Mouse (Mus musculus) ES-E14 (cell line): ENCODE data around the gene Polm. TPM values are rescaled to one million over a fixed set of nuclear protein-coding genes. Genes with fewer than 3 reads are reported as not detected.
"Not testable (repeated sequence)": the region's sequence is repeated elsewhere in the genome, so short reads cannot be mapped to it uniquely, and the experiment has no call there.

Source experiments
- DNase-seq: peaks from one replicate; pipeline ENCODE4 v3.0.0-alpha.2; 2013; ENCODE audit warnings: low read depth, low spot score
- H3K27ac ChIP-seq: 2 replicates; pipeline ENCODE4 v1.5.1; 2012; ENCODE audit warnings: low read depth, mild to moderate bottlenecking, low read length, moderate library complexity, mixed read lengths; ENCODE audit not compliant: poor library complexity, insufficient read depth, severe bottlenecking
- H3K36me3 ChIP-seq: 2 replicates; pipeline ENCODE4 v1.6.1; 2012; ENCODE audit warnings: mild to moderate bottlenecking, low read length, moderate library complexity, mixed read lengths; ENCODE audit not compliant: control insufficient read depth, poor library complexity, insufficient read depth, severe bottlenecking
- H3K4me1 ChIP-seq, 2 experiments: fragments of 150-350 bp in 1 of 2; sonication (generic) in 1 of 2; 2 replicates each; pipeline ENCODE4 v1.6.1; 2012; ENCODE audit warnings: low read length in 2 of 2, mild to moderate bottlenecking in 1 of 2, mixed read lengths in 1 of 2; ENCODE audit not compliant: control insufficient read depth in 2 of 2, insufficient read depth in 2 of 2, poor library complexity in 1 of 2
- H3K4me3 ChIP-seq, 2 experiments: fragments of 150-350 bp in 1 of 2; sonication (generic) in 1 of 2; 2 replicates each; pipeline ENCODE4 v1.5.1; 2012; ENCODE audit warnings: low read length in 2 of 2, low read depth in 1 of 2, mild to moderate bottlenecking in 1 of 2, mixed read lengths in 1 of 2; ENCODE audit not compliant: insufficient read depth in 1 of 2, poor library complexity in 1 of 2, severe bottlenecking in 1 of 2
- H3K9ac ChIP-seq: 2 replicates; pipeline ENCODE4 v1.6.1; 2012; ENCODE audit warnings: low read depth, mild to moderate bottlenecking, low read length, mixed read lengths; ENCODE audit not compliant: poor library complexity, insufficient read depth, severe bottlenecking
- H3K9me3 ChIP-seq: fragments of 150-350 bp; sonication (generic); 2 replicates; pipeline ENCODE4 v1.6.1; 2012; ENCODE audit warnings: low read depth, mild to moderate bottlenecking, low read length; ENCODE audit not compliant: control insufficient read depth, insufficient read depth
- CHD2 ChIP-seq: IDR thresholded peaks from 2 replicates; pipeline ENCODE4 v1.6.1; 2014; ENCODE audit warnings: mild to moderate bottlenecking, low read depth, low read length, inconsistent platforms
- HCFC1 ChIP-seq: IDR thresholded peaks from 2 replicates; pipeline ENCODE4 v1.6.1; 2012; ENCODE audit warnings: low read length, inconsistent platforms, borderline replicate concordance; ENCODE audit not compliant: insufficient read depth
- MAFK ChIP-seq: IDR thresholded peaks from 2 replicates; pipeline ENCODE4 v1.6.1; 2014; ENCODE audit warnings: mild to moderate bottlenecking, low read depth, low read length, inconsistent platforms; ENCODE audit not compliant: insufficient read depth
- ZC3H11A ChIP-seq: IDR thresholded peaks from 2 replicates; pipeline ENCODE4 v1.6.1; 2012; ENCODE audit warnings: low read depth, mild to moderate bottlenecking, inconsistent platforms, low read length, borderline replicate concordance
- ZNF384 ChIP-seq: IDR thresholded peaks from 2 replicates; pipeline ENCODE4 v1.6.1; 2012; ENCODE audit warnings: low read depth, low read length, inconsistent platforms
- in situ Hi-C, 2 experiments: fragments of 600-800 bp; cut with MboI; formaldehyde crosslinking; loops; one replicate each; pipeline ENCODE4 v1.15.1; 2025; ENCODE audit warnings: low sequenced_read_pairs in 2 of 2, inconsistent platforms in 1 of 2; ENCODE audit not compliant: unreplicated experiment in 2 of 2
- total RNA-seq: library from RNA; depleted of rRNA; stranded (reverse); fragments of 300-350 nt; gene quantifications from 2 replicates; pipeline ENCODE4 v1.2.3, GENCODE M21; 2012

Polm gene
- total RNA-seq, 1 experiment = 6.7 TPM

DNA sequence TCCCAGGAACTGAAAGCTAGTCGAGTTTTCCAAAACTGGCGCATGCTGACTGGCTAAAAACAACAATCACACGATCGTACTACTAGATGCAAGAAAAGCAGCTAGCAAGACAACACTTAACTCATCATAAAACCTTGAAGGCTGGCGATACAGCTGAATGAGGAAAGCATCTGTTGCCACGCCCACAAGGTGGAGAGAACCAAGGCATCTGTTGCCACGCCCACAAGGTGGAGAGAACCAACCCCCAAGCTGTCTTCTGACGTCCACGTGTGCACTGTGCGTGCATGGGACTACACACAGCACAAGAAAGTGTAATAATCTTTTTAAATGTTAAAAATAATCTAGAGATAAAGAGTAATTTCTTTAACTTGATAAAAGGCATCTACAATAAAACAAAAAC, 24.4 kb downstream of the Polm start:
- no peak for DNase-seq
- H3K4me1 ChIP-seq = 0 out of 4 replicates have a peak, but pooled peaks cover 0 to 2% of the 10 kb centered on the region in 2 experiments
- in situ Hi-C loops = no loop called here

DNA sequence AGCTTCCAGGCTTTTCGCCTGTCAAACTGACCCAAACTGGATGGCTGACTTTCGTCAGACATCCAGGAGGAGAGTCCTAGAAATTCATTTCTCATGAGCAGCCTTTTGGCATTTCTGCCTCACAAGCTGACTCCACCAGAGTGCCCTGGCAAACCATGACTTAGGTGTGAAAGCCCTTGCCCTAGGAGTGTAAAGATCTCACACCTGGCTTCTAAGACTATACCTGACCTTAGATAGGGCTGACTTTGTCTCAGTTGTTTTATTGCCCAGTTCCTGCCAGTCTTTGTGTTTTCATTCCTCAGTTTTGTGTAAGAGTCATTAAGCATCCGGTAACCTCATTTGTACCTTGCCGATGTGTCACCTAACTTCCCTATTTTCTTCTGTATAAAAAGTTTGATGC, 28.3 kb downstream of the Polm start:
- H3K9ac ChIP-seq, H3K9me3 ChIP-seq, H3K36me3 ChIP-seq, H3K27ac ChIP-seq, DNase-seq, in situ Hi-C loops, H3K4me3 ChIP-seq, H3K4me1 ChIP-seq: not testable (repeated sequence)

More for the DNA sequence above, 24.4 kb downstream of the Polm start:
- Histone ChIP-seq H3K9ac (no peak overlapping the region), H3K36me3 (no peaks in the 10 kb centered on the region), H3K27ac (no peak overlapping the region), H3K9me3 (no peaks in the 10 kb centered on the region), H3K4me3 (no peak overlapping the region)
- no peak for TF ChIP-seq MAFK
- no peak for TF ChIP-seq ZNF384

DNA sequence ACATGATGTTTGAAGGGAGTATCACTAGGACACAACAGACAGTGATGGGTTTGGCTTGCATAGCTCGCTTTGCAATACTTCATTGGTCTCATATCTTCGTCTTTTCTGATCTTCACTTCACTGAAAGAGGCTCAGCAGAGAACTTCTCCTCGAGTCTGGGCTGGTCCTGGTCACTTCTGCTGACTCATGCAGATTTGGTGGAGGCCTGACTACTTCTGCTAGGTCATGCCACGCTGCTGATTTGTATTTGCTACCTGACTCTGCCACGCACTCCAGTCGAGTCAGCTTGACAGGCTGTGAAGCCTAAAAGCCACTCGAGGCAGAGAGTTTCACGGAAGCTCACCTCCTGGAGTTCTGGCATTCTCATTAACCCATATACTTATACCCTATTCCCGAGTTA, 29.9 kb downstream of the Polm start:
- Histone ChIP-seq H3K36me3 (no peaks in the 10 kb centered on the region), H3K27ac (no peak overlapping the region), H3K4me1 (peaks cover 0 to 10% of the 10 kb centered on the region in 2 experiments; a peak in 2 of 4 replicates), H3K9ac (no peak overlapping the region), H3K9me3 (no peaks in the 10 kb centered on the region), H3K4me3 (no peak overlapping the region)
- in situ Hi-C loops = no loop called here
- no peak for DNase-seq
- peak; percentile 56; the same call in 1 of the 2 replicates for TF ChIP-seq MAFK
- no peak for TF ChIP-seq HCFC1

- DNase-seq = no peak
- in situ Hi-C loops = no loop called here
- Histone ChIP-seq H3K4me1 (peaks cover 0 to 24% of the 10 kb centered on the region in 2 experiments; a peak in 2 of 4 replicates), H3K9me3 (no peaks in the 10 kb centered on the region), H3K27ac (no peak overlapping the region), H3K9ac (no peak overlapping the region), H3K36me3 (peaks cover under 1% of the 10 kb centered on the region; the same call in 1 of the 2 replicates), H3K4me3 (no peak overlapping the region)
- no peak for TF ChIP-seq ZNF384
- TF ChIP-seq HCFC1 = no peak
- TF ChIP-seq ZC3H11A = no peak
- TF ChIP-seq MAFK = no peak
- TF ChIP-seq CHD2 = no peak
Measured at GRCm38 (mm10) chr11:5805711-5806110, 32.1 kb downstream of the Polm start.

- Histone ChIP-seq H3K9me3 (no peaks in the 10 kb centered on the region), H3K4me1 (peaks cover 0 to 24% of the 10 kb centered on the region in 2 experiments; a peak in 2 of 4 replicates), H3K4me3 (no peak overlapping the region), H3K27ac (no peak overlapping the region; the same call in 1 of the 2 replicates), H3K9ac (no peak overlapping the region), H3K36me3 (peaks cover 16% of the 10 kb centered on the region)
- in situ Hi-C loops = no loop called here
- TF ChIP-seq HCFC1 (no peak), MAFK (no peak), ZC3H11A (no peak), CHD2 (no peak), ZNF384 (no peak)
- no peak for DNase-seq
Measured at GRCm38 (mm10) chr11:5804174-5804573, 33.6 kb downstream of the Polm start.
